Mouse (Mus musculus) right cerebral cortex, postnatal 36 days (tissue): ENCODE results near the gene Gsta2.
A peak's percentile ranks its signal among the peaks of the same experiment; 100 is the strongest.
"Not testable (repeated sequence)": the region's sequence is repeated elsewhere in the genome, so short reads cannot be mapped to it uniquely, and the experiment has no call there.

Experiments used
- DNase-seq, 2 experiments: peaks; one replicate each; pipeline ENCODE4 v3.0.0; 2022; ENCODE audit warnings: low spot score in 2 of 2, mixed read lengths in 1 of 2

Gene Gsta2

DNA sequence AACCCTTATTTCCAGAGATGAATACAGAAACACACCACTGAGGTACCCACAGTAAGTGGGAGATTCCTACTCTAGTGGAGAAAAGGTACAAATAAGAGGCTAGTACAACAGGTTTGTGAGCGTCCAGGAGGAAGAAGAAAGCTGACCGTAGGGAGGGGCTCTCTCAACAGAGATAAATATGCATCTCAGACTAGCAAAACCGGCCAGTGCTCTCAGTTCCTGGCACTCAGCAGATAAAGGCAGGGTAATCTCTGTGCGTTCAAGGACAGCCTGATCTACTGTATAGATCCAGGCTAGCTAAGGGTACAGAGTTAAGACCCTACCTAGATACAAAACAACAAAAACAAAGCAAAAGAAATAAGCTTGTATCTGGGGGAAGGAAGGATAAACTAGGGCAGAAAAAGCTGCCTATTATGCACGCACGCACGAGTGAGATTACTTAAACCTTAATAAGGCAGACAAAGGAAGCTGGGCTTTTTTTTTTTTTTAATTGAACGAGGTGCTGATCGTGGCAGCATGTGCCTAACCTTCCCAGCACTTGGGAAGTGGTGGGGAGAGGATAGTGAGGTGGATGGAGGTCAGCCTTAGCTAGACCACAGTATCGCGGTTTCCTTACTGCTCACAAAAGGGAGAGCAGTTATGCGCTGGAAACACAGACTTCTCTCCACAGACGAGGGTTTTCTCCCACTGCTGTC is 10.4 kb upstream of the Gsta2 start:
- no peak for DNase-seq

- no peak for DNase-seq
Measured at GRCm38 (mm10) chr9:78364701-78365100, 9.1 kb upstream of the Gsta2 start.

- no peak for DNase-seq
Measured at GRCm38 (mm10) chr9:78363374-78363773, 7.8 kb upstream of the Gsta2 start.

DNA sequence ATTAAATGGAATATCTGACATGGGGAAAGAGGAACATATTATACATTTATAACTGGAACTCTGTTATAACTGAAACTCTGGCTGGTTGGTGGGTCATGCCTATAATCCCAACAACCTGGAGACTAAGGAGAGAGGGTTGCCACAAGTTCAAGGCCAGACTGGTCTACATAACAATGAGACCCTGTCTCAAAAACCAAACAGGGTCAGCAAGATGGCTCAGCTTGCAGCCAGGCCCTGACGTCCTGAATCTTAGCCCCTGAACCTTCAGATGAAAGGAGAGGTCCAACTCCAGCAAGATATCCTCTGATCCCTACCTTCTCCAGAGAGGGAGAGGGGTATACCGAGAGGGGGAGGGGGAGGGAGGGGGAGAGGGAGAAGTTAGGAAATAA is 4.9 kb upstream of the Gsta2 start:
- no peak for DNase-seq

- no peak for DNase-seq
Measured at GRCm38 (mm10) chr9:78359750-78360483, 4.3 kb upstream of the Gsta2 start.

DNA sequence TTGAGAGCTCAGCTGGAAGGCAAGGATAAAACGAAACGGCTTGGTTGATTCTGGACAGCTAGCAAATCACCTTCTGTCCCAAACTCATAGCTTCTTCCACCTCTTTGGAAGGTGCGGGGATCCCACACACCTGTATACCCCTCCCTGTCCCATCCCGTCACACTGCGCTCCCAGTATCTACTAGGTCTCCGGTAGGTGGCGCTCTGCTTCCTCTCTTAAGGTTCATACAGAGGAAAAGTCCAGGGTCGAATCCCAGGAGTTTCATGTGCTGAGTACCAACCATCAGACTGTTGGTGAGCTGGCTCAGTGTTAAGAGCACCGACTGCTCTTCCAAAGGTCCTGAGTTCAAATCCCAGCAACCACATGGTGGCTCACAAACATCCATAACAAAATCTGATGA is 2.5 kb upstream of the Gsta2 start:
- DNase-seq = peak; percentile 5 to 18

DNA sequence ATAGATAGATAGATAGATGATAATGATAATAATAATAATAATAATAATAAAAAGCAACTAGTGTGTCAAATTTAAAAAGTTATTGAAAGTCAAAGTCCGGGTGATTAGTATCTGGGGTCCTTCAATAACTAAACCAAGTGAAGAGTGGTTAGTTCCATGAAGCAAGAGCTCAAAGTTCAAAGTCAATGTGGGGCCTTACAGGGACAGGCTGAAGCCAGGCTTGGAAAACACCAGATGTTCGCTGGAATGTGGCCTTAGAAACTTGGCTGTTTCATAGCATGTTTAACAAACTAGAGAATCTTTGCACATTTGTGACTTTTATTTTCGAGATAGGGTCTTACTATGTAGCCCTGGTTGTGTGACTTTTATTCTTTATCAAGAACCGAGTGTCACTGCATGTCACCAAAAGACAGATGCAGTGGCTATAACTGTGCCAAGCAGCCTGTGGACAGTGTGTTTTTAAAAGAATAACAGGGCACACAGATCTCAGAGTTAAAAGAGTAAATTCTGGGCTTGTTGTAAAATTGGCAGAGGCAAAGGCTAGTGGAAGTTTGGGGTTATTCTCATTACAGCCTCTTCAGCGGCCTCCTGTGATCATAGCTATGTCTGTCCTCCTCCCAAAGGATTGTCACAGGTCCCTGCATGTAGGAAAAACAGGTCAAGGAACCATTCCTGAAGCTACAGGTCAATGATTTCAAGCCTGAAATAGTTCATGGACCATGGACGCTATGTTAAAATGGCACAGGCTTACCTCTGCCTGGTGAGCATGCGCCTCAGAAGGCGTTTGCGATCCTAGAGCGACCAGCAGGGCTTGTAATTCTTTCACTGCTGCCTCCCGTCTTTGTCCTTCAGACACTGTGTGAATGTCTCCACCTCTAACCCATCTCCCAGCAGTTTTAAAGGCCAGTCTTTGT is 666 bp downstream of the Gsta2 start:
- DNase-seq = no peak

DNA sequence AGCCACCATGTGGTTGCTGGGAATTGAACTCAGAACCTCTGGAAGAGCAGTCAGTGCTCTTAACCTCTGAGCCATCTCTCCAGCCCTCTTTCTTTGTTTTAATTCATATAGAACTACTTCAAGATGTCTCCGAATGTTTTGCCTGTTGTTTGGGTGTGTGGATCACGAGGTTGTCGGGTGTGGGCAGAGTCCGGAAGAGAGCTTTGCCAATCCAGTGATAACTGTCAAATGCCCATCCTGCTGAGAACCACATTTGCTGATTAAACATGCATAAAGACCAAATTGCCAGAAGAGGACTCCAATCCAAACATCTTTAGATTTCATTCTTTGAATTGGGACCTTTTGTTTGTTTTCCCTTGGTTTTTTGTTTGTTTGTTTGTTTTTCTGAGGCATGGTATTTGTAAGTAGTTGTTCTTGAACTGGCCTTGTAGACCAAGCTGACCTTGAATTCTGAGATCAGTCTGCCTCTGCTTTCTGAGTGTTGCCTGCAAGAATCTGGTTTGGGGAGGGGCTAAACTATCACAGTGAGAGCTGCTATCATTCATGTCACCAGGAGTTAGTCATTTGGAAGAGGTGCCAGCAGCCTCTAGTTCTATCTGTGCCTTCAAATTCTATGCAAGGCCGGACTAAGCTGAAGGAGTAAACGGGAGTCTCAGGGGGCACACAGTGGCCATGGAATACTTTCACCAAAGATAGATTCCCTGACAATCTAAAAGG is 3.9 kb downstream of the Gsta2 start:
- DNase-seq = no peak

- DNase-seq = not testable (repeated sequence)
Measured at GRCm38 (mm10) chr9:78350007-78350406, 5.6 kb downstream of the Gsta2 start.

- not testable (repeated sequence) for DNase-seq
Measured at GRCm38 (mm10) chr9:78349141-78349540, 6.4 kb downstream of the Gsta2 start.

GRCm38 (mm10) chr9:78348206-78349004 is 7.2 kb downstream of the Gsta2 start:
- DNase-seq = not testable (repeated sequence)

GRCm38 (mm10) chr9:78347004-78347403 is 8.6 kb downstream of the Gsta2 start:
- no peak for DNase-seq

DNA sequence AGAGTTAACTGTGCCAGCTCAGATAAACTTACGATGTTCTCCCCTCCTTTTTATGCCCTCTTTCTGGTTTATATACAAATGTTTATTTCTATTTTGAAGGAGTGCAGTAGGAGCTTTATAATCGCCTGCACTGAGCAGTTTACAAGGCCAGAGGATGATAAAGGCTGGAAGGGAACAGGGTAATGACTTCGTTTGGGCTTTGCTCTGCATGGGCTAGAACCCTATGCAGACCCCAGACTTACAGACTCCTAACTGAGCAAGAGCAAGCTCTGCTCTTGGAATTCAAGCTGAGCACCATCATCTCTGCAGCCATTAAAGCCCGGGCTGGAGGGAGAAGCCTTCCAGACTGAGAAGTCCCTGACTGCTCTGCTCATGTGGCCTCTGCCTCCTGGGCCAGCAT is 10.4 kb downstream of the Gsta2 start:
- DNase-seq = not testable (repeated sequence)

DNA sequence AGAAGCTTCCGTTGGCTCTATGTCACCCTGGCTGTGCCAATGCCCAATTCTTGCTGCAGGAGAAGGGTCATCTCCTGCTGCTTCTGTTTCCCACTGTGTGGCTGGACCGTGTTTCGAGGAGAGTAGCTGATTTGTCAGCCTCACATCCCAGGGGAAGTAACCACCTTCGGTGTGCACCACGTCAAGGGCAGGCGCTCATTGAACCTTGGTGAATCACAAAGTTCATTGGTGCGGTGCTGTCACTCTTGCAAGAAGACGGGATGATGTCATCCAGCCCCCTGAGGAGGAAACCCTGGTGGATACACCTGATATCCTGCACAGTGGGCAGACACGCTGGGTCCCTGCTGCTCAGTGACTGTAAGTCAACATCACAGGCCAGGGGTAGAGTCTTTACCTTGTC is 12.5 kb downstream of the Gsta2 start:
- DNase-seq = not testable (repeated sequence)

- DNase-seq = not testable (repeated sequence)
Measured at GRCm38 (mm10) chr9:78342494-78342893, 13.1 kb downstream of the Gsta2 start.

DNA sequence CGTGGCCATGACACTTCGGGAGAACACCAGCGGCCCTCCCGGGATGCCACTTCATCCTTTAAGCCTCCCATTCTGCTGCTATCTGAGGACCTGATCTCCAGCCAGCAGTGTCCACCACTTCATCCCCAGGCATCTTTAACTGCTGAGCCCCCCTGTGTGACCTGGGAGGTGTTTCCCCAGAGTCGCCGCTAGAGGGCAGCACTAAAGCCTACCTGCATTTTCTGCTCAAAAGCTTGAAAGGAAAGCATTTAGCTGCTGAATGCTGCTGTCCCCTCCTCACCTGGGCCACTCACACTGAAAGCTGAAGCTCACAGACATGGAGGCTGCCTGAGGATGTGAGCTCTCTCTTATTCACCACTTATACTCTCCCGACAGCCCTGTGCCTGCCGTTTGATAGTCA is 15.3 kb downstream of the Gsta2 start:
- not testable (repeated sequence) for DNase-seq

DNA sequence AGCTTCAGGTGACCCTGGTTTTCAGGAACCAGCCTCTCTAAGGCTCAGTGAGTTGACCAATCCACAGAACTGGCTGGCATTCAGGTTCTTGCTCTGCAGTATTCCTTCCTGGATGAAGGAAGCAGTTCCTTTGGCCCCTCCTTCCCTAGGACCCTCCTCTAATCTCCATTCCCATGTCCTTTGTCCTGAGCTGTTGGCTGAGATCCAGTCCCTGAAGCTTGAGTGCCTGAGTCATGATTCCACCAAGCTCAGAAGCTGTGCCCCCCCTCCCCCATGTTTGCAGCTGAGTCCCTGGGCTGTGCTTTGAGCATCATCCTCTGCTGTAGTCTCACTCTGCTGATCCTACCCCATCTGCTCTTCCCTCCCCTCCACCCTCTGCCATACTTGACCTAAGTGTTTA is 18.5 kb downstream of the Gsta2 start:
- DNase-seq = not testable (repeated sequence)

DNA sequence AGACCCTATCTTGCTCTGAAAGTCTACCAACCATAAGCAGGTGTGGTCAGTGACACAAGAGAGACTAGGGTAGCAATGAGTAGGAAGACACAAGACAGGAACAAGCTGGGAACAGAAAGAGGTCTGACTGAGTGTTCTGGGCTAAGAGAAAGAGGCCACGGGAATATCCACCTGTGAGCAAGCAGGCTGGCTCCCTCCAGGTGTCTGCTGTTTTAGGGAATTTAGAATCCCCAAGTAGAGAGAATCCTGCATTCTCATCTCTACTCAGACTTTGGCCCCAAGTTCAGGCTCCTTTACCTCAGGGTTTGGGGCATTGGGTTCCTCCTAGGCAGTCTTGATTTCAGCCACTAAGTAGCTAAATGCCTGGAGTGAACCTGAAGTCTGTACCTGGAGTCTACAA is 28.3 kb downstream of the Gsta2 start, which contains the start of gene Omt2b:
Gene Omt2b, plus strand, starts transcription at position 301 of the 400 bp plus-strand sequence.
- DNase-seq = not testable (repeated sequence)

- no peak for DNase-seq
Measured at GRCm38 (mm10) chr9:78319499-78319898, 36.1 kb downstream of the Gsta2 start.

- no peak for DNase-seq
Measured at GRCm38 (mm10) chr9:78314696-78315095, 40.9 kb downstream of the Gsta2 start, which contains the start of gene Omt2a. Gene Omt2a, minus strand, starts transcription at chr9:78314796.
